Mouse (Mus musculus): ENCODE results near the gene Zfhx3.

The Zfhx3 gene

GRCm38 (mm10) chr8:108748095-108748494 is 805.7 kb downstream of the Zfhx3 start:
- in situ Hi-C loops (cut with MboI, MseI), result no loop called here

GRCm38 (mm10) chr8:108748851-108749376 is 806.5 kb downstream of the Zfhx3 start:
- in situ Hi-C loops (cut with MboI, MseI), result no loop called here

DNA sequence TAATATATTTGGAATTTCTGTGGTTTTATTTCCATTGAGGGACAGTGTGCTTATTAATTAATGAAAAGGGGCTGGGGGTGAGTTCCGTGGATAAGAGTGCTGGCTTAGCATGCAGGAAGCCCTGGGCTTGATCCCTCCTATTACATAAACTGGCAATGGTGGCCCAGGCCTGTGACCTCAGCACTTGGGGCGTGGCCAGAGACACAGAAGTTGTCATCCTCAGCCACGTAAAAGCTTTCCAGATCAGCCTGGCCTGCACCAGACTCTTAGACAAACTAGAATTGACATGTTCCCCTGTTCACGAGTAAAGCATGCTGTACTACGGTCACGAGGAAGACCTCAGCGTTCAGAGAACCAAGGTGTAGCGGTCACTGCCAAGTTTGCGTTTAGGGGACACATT is 808.4 kb downstream of the Zfhx3 start:
- in situ Hi-C loops (cut with MboI, MseI), result no loop called here

DNA sequence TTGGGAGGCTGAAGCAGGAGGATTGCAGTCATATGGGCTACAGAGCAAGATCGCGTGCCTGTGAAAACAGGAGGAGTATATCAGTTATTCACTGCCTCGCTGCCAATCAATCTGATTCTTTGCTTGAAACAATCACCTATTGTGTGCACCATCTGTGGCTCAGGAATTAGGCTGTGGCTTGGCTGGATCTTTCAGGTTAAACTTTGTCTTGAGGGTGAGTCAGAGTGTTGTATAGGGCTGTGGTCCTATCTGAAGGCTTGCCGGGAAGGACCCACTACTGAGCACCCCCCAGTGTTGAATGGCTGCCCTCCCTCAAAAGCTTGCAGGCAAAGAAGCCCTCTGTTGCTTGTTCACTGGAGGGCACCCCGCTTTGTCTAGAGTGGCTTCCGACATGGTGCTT is 812.1 kb downstream of the Zfhx3 start:
- in situ Hi-C loops (cut with MboI, MseI), result no loop called here

DNA sequence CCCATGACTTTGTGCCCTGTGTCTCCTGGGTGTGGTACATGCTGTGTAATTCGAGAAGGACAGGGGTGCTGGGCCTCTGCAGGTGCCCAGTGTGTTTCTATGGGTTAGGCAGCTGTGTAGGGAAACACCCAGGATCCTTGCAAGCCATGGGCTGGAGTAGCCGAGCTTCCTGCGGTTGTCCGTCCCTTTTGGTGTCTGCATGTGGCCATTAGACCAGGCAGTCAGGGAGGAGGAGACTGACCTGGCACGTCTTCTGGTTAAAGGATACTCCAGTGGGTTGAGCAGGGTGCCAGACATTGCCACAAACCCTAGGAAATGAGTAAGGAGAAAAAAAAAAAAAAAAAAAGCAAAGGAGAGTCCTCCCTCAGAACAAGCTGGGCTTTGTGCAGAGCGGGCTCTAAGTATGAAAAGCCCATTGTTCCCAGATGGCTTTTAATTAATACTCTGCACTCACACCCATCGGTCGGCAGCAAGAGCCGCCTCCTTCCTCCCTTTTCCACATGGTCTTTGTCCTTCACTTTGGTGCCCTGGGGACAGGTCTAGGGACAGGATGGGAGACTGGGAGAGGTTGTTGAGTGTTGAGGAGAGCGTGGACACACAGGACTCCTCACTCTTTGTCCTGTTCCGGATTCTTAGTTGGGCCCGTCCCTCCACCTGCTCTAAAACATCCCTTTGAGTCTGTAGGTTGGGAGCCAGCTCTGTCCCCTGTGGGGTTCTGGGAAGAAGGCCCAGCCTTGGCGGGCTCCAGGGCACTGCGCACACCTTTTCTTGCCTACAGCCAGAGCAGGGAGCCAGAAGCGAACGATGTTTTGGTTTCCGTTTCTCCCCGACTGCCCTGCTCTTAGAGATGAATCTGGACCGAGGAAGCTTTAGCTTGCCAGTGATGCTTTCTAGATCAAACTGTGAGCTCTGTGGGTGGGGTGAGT is 813.2 kb downstream of the Zfhx3 start:
- in situ Hi-C loops (cut with MboI, MseI), result no loop called here

DNA sequence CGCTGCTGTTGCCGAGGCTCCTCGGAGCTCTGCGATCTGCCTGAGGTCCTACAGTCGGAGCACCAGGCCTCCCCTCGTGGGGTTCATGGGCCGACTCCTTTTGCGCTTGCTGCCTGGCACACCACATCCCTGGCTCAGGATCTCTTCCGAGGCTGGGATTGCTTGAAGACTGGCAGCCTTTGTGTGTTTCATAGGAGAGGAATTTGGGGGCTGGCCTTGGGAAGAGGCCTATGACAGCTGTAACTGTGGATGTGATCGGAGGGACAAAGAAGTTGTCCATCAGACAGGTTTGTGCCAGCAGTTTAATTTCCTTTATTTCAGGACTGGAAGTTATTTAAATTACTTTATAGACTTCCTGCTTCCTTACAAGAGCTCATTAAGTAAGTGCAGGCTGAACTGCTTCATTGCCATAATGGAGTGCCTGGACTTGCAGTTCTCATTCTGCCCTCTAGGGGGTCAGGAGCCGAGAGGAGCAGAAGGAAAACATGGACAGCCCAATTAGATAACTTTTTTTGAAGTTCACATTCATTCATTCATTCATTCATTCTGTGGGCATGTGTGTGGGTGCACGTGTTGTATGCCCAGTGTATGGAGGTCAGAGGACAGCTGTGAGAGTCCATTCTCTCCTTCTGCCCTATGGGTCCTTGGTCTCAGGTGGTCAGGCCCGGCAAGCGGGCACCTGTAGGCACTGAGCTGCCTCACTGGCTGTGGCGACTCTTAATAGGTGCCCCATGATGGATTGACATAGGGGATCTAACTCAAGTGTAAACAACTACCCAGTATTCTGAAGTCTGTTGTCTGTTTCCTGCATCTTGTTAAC is 817.3 kb downstream of the Zfhx3 start:
- in situ Hi-C loops (cut with MboI, MseI), result no loop called here

DNA sequence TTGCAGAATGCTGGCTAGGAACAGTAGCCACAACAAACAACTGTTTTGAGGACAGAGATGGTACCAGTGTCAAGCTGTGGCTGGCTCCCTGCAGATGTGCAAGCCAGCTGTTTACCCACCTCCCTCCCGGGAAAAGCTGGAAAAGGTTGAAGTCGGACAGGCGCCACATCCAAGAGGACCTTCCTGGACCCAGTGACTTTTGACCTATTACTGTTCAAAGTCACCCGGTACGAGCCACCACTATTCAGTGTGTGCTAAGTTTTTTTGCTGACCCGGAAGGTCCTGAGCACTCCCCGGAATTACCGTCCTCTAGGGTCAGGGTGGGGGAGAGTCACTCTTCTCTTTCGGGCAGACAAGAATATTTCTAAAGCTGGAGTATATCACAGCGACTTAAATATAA is 818.3 kb downstream of the Zfhx3 start:
- in situ Hi-C loops (cut with MboI, MseI), result no loop called here

- in situ Hi-C loops (cut with MboI, MseI), result no loop called here
Measured at GRCm38 (mm10) chr8:108762567-108762966, 820.1 kb downstream of the Zfhx3 start.

DNA sequence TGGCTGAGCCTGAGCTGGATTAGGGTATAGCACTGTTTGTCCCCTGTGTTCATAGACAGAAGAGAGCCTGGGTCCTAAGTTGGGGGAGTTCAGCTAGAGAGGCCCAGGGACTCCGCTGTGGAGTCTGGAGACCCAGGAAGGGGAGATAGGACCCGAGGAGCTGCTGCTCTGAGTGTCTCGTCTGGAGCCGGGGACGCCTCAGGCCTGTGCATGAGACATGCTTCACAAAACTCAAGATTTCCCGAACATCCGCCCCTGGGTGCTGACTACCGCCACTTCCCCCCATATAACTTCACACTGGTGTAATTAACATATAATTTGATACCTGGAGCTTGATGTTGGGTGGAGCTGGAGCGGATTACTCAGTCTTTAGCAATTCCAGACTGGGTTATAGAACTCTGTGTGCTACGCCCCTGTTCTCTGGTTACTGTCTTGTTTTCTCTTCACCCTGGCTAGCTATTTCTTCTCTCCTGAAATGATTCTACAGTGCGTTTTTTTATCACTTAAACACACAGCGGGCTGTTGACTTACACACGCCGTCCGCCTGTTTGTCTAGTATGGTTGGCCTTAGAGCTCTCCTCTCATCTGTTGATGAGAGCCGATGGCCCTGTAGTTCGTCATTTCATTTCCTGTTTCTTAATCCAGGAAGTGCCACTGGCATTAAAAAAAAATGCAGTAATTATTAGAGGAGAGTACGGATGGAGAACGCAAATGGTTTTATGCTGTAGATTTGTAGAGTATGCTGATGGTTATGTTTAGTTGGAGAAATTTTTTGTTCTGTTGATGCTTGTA is 822.2 kb downstream of the Zfhx3 start:
- in situ Hi-C loops (cut with MboI, MseI), result no loop called here

- in situ Hi-C loops (cut with MboI, MseI), result no loop called here
Measured at GRCm38 (mm10) chr8:108766102-108766501, 823.7 kb downstream of the Zfhx3 start.

DNA sequence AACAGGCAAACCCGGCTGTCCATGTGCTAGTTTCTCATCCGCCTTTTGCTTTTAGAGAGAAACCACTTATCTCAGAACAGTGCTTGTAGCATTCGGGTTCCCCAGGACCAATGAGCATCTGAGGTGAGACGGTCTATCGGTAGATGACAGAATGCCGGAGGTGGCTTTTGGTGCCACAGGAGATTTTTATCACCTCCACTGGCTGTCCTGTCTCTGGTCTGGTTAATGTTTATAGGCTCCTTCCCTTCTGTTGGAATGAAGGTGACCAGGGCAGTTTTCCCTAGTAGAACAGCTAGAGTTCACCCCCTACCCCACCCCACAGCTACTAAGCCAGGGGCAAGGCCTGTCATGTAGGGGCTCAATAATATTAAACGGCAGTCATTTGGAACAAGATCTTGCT is 825.6 kb downstream of the Zfhx3 start:
- in situ Hi-C loops (cut with MboI, MseI), result no loop called here

DNA sequence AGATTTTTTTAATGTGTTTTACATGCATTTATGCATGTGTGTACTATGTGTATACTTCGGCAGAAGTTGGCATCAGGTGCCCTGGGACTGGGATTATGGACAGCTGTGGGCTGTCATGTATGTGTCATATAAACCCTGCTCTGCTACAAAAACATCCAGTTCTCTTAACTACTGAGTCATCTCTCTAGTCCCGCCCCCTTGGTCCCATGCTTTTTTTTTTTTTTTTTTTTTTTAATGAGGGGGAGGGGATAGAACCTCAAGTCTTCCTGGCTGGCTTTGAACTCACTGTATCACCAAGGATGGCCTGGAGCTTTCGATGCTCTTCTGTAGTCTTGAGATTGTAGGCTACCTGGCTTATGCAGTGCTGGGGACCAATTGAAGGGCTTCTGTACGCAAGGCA is 827.9 kb downstream of the Zfhx3 start:
- in situ Hi-C loops (cut with MboI, MseI), result no loop called here

DNA sequence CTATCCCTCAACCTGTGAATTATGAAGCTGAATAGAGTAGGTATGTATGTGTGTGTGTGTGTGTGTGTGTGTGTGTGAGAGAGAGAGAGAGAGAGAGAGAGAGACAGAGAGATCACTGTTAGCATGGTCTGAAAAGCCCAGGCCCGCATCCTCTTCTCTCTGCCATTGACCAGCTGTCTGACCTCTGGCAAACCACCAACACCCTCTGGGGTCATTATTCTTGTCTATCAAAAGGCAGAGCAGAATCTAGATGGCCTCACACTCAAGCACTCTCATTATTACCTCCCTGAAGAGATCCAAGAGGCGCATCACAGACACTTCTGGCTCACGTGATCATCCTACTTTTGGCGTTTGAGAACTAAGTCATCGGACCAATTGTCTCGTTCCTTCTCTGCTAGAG is 831.0 kb downstream of the Zfhx3 start:
- in situ Hi-C loops (cut with MboI, MseI), result no loop called here

DNA sequence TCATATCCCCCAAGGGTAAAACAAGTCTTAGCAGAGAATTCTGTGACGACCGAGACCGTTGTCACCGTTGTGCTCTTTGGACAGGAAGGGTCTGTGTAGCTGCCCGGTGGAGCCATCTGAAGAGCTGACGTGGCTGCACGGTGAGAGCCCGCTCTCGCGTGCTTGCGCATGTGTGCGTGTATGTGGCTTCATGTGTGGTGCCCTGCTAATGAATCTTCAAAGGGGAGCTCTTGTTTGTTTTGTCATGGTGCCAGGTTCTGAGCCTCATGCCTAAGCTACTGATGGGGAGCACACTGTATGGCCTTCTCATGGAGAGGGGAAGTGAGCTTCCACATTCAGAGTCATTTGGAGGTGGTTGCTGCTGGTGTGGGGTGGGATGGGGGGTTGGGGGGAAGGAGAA is 835.6 kb downstream of the Zfhx3 start:
- in situ Hi-C loops (cut with MboI, MseI), result no loop called here

- in situ Hi-C loops (cut with MboI, MseI), result no loop called here
Measured at GRCm38 (mm10) chr8:108778551-108778950, 836.1 kb downstream of the Zfhx3 start.

DNA sequence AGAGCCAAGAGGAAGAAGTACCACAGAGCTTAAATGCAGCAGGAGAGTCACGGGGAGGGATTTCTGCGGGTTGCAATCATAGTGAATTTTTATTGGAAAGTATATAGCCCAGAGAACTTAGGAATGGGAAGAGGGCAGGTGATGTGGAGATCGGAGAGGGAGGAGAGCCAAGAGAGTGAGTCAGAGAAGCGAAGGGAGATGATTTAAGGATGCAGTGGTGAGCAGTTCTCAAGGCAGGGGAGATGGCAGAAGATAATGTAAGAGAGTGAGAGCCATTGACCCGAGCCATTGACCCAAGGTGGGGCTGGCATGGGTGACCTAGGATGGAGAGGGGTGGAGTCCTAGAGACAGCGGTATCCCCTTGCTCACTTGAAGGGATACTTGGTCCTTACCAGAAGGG is 838.3 kb downstream of the Zfhx3 start:
- in situ Hi-C loops (cut with MboI, MseI), result no loop called here

GRCm38 (mm10) chr8:108781192-108781591 is 838.7 kb downstream of the Zfhx3 start:
- in situ Hi-C loops (cut with MboI, MseI), result no loop called here

DNA sequence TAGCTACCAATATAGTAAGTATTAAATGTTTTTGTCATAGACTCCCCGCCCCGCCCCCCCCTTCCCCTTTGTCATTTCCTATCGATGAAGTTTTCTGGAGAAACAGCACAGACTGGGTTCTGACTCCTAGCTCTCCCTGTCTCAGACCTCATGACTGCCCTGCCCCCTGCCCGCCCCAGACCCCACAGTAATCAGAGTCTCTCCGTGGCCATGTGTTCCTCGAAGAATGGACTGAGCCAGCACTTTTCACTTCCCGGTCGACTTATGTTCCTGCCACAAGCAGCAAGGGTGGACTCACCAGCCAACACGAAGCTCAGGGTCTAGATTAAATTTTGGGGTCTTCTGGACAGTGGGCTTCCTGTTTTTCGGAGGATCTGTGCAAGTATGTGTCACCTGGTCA is 840.7 kb downstream of the Zfhx3 start:
- in situ Hi-C loops (cut with MboI, MseI), result no loop called here

- in situ Hi-C loops (cut with MboI, MseI), result no loop called here
Measured at GRCm38 (mm10) chr8:108788156-108788761, 845.8 kb downstream of the Zfhx3 start.

- in situ Hi-C loops (cut with MboI, MseI), result no loop called here
Measured at GRCm38 (mm10) chr8:108788762-108789157, 846.3 kb downstream of the Zfhx3 start.

DNA sequence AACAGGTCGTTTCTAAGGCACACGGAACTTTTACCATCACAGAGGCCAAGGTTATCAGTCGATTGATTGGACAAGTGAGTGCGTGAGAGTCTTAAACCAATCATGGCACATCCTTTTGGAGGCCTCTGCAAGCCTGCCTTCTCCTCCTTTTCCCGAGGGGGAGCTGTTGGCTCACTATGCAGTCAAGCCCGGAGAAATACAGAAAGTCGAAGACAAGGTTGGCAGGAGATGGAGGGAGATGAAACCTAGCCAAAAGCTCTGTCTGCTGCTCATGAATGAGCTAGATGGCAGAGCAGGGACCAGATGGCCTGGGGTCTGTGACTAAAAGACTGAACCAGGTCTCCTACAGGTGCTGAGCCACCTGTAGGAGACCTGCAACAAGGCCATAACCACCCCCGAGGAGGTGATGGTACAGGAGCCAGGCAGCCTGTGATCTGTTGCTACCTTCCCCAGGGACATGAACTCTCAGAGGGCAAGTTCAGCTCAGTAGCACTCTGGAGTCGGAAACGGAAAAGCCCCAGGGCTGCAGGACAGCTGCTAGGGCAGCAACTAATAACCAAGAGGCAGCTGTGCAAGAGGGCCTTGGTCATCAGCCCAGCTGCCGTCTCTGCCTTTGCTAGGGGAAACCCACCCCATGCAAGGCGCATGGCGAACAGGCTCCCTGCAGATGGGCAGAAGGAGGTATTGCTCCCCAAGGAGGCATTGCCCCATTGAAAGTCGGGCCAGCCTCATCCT is 848.3 kb downstream of the Zfhx3 start:
- in situ Hi-C loops (cut with MboI, MseI), result no loop called here

All from T-helper 1 cell (primary cell).